Mouse (Mus musculus) spleen, embryonic (tissue): ENCODE measurements at regions not wholly inside any gene's neighbourhood (a gene's known extent, or its start where the extent isn't known, plus 50 kb on each side); places are given as distances from the start of the nearest gene placed in this dataset.

Experiments
- CTCF ChIA-PET: fragments of 350-600 bp; sonication (Branson Sonifier 250); formaldehyde crosslinking; loops from one replicate; lab custom pipeline; 2022; lab: Charles Lee

DNA sequence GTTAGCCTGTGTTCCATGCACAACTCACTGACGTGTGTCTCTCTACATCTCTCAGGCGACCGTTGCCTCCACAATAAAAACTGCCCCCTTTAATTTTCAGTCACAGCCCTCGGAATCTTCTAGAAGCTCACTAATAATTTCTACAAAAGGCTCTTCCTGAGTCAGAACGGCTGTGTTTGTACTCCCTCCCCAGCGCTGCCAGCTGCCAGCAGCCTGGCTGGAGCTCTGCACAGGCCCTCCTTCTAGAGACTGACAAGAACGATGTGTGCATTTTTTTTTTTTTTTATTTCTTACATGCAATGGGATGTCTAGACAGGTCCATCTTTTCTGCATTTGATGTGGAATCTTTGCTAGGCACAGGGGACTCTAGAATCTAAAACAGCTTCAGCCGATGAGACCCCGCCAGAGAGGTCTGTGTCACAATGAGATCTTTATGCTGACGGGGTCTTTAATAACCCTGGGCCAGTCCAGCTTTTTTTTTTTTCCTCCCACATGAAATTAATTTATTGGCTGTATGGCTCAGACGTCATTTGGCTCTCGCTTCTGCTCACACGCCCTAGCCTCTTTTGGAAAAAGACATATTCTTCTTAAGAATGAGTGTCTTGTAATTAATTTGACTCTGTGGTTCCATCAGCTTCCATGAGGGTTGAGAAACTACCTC is 185.8 kb upstream of the Zfp507 start:
- CTCF ChIA-PET = no interaction called here

- CTCF ChIA-PET = no interaction called here
Measured at GRCm38 (mm10) chr7:35977986-35978385, 175.2 kb upstream of the Zfp507 start.

DNA sequence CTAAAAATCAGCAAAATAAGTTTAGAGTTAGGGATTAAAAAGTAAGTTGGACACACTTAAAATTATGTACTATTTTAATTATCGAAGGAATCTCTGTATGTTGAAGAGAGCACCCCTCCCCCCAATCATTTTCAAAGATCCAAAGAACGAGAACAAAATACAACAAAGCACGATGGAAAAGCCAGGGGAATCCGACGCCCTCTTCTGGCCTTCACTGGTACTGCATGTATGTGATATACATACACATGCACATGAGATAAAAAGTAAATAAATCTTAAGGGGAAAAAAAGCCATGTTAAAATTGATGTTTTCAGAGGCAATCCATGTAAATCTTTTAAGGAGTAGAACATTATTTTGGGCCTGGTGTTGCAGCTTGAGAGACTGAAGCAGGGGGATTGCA is 155.9 kb upstream of the Zfp507 start:
- CTCF ChIA-PET = no interaction called here

DNA sequence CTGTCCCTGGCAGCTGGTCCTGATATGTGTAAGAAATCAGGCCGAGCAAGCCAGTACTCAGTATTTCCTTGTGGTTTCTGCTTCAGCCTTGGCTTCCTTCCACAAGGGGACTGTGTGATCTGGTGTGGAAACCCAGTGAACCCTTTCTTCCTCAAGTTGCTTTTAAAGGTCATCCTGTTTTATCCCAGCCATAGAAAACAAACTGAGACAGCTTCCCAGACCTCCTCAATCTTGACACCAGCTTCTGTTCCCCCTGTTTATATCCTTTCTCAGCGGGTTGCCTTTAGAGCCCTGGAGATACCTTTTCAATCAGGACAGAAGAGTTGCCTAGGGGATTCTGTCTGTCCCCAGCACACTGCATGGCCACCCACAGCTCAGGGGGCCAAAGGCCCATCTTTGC is 155.2 kb upstream of the Zfp507 start:
- CTCF ChIA-PET = no interaction called here

- CTCF ChIA-PET = no interaction called here
Measured at GRCm38 (mm10) chr7:35948794-35949193, 146.0 kb upstream of the Zfp507 start.

DNA sequence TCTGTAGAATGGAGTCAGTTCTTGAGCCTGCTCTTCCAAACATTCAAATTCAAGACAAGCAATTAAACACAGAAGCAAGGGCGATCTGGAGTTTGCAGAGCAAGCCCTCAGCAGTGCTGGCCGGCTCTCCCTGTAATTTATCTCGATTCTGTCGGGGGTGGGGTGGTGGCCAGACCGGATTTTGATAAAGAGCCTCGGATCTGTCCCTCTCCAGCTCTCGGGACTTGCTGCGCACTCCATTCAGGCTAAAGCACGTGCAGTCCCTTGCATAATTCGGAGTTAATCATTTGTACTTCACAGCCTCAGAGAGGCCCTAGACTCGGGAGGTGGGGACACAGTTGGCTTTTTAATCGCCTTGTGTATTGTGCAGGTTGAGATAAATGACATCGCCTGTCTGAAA is 145.6 kb upstream of the Zfp507 start:
- CTCF ChIA-PET = no interaction called here

GRCm38 (mm10) chr7:35941086-35941485 is 138.3 kb upstream of the Zfp507 start:
- CTCF ChIA-PET = no interaction called here

DNA sequence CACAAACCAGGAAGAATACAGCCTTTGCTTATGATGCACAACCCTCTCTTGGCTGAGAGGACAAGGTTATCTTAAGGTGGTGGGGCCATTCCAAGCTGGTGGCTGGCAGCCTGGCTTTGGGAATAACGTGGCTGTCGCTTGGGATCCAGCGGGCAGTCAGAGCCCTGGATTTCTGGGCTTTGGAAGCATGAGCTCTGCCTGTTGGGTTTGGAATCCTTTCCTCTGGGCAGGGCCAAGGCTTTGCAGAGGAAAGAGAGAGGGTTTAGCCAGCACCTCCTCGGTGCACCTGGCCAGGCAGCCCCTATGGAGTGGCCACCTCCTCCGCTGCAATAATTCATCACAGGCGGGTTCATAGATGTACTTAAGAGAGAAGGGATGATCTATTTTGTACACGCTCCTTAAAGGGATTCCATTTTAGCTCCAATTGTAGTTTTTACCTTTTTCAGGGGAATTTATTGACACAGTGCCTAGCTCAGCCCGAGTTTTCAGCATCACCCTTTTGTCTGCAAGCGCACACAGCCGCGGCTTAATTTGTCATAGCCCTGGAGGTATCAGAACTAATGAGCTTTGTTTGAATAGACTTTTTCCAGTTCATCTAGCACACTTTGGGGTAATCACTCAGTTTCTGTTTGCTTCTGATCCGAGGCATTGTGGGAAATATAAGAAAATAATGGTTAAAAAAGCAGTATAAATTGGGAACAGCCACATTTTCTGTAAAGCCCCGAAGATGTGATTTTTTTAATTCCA is 135.5 kb upstream of the Zfp507 start:
- CTCF ChIA-PET = no interaction called here

GRCm38 (mm10) chr7:35926749-35927148 is 123.9 kb upstream of the Zfp507 start:
- CTCF ChIA-PET = no interaction called here

DNA sequence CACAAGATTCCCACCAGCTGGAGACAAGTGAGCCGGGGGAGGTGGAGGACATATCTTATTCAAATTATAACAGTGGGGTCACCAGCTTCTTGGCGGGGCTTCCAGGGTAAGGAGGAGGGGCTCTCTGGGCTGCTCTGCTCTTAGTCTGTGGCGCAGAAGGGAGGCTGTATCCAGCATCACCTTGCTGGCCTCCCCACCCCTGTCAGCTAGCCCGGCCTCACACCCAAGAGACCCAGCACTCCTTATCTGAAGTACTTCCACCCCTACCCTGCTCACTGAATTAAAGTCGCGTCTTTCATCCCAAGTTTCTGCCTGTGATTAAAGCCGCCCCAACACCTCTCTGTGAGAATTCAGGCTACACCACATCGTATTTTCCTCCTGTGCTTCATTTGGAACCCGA is 119.8 kb upstream of the Zfp507 start:
- CTCF ChIA-PET = no interaction called here

DNA sequence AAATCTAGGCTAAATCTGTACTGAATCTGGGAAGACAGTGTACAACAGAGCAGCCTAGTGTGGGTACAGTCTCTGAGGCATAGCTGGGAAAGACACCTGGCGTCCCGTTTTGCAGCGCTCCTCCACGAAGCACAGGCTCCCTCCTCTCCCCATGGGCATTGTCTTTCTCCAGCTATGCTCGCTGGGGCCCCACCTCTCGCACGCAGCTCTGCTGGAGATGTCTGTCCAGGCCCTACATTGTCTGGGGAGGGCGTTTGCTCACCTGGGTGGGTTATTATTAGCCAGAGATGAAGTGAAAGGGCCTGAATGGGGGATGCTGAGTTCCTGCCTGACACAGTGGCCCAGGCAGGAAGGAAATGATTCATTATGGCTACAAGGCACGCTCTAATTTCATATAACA is 118.1 kb upstream of the Zfp507 start:
- CTCF ChIA-PET = no interaction called here

- CTCF ChIA-PET = no interaction called here
Measured at GRCm38 (mm10) chr7:35920194-35920609, 117.4 kb upstream of the Zfp507 start.

DNA sequence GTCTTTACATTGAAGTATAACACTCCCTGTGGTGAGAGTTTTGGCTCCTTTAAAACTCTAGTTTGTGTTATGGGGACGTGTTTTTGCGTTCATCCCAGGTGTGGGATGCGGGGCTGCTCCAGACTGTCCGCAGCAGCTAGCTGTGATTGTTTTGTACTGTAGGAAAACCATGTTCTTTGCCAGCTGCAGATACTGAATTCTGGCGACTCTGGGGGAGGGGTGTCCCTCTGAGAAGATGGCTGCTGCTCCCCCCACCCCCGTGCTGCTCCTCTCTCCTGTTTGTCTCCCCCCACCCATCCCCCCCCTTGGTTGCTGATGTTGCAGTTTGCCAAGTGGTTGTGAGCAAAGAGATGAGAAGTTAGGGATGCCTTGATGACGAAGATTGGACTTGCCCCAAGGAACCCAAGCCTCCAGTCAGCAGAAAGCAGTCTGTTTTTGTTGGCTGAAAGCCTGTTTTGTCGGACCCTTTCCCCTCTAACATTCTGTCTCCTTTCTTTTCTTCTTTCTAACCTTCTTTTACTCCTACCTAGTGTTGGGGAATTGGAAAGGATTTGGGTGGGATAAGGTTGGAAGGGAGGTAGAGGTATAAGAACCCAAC is 107.4 kb upstream of the Zfp507 start:
- CTCF ChIA-PET = no interaction called here

DNA sequence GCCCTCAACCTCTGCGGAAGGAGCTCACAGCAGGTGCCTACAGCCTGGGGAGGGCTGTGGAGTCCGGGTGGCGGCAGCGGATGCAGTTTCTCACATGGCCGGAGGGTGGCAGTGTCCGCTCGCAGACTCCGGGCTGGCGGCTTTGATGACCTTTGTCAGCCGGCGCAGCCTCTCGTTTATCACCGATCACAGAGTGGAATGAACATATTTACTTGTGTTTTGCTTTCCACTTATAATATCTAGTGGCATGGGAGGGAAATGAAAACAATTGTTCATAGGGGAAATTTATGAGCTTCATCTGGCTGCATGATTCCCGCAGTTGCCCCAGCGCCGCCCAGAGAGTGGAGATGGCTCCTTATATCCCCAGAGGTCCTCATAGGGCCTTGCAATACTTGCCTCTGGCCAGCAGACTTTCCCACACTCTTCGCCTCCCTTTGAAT is 99.2 kb upstream of the Zfp507 start:
- CTCF ChIA-PET = no interaction called here

DNA sequence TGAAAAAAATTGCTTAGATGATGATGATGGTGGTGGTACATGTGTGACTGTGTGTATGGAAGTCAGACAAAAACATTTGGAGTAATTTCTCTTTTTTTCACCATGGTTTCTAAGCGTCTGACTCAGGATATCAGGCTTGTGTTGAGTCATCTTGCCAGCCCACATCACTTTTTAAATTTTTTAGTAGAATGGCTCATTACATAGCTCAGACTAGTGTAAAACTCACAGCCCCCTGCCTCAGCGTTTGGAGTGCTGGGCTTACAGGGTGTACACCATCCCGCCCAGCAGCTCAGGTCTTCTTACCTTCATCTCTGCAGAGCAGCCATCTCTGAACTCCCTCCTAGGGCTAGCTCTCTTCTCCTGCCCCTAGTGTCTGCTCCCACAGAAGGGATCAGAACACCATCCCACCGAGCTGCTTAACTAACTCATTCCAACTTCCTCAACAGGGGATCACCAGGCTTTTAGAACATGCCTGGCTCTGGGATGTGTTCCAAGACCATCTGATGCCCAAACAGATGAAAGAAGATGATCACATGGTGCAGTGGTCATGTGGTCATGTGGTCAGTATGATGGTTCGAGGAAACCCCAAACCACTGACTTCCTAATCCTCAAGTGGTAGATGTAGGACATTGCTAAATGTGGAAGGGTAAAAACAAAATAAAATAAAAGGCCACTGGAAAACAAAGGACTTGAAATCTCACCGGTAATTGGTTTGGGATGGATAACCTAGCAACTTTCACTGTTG is 96.1 kb upstream of the Zfp507 start:
- CTCF ChIA-PET = no interaction called here

DNA sequence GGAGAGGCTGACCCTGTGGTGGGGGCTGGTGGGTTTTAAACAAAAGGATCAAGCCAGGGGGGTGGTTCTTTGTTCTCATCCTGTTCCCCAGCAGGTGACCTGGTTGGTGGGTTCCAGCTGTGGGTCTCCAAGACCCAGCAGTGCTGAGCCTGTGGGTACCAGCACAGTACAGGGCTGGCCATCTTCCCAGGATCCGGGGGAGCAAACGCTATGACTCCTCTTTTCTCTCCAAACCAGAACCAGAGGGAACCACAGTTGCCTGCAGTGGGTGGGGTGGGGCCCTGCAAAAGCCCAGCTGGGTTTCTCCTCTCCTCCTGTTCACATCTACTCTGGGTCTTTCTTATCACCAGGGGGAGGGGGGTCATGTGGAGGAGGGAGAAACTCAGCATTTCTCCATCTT is 90.5 kb upstream of the Zfp507 start:
- CTCF ChIA-PET = no interaction called here

GRCm38 (mm10) chr7:35886051-35886450 is 83.2 kb upstream of the Zfp507 start:
- CTCF ChIA-PET = interaction anchor here (1.1 kb wide), 1 partner anchor 20 kb away, joined by 3 read pairs; no protein-coding TSS in a partner anchor

GRCm38 (mm10) chr7:35879755-35880304 is 77.0 kb upstream of the Zfp507 start:
- CTCF ChIA-PET = no interaction called here

DNA sequence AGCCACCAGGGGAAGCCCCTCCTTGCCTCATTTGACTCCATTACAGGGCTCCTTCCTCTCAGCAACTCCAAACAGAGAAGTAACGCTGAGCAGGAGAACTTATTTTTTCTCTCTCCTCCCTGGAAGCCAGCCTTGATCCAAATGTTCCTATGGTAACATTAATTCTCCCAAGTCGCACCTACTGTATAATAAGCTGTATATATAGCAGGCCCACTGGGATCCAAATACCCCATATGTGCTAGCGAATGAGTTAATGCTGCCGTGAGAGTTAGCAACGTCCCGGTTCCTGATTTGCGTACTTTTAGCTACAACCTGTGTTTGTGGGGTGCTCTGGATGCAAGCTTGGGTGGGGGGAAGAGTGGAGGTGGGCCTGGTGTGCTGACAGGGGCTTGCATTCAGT is 75.4 kb upstream of the Zfp507 start:
- CTCF ChIA-PET = no interaction called here

- CTCF ChIA-PET = no interaction called here
Measured at GRCm38 (mm10) chr7:35861049-35861448, 58.2 kb upstream of the Zfp507 start.

GRCm38 (mm10) chr7:35859601-35860000 is 56.8 kb upstream of the Zfp507 start:
- CTCF ChIA-PET = no interaction called here

- CTCF ChIA-PET = no interaction called here
Measured at GRCm38 (mm10) chr7:35857693-35858092, 54.9 kb upstream of the Zfp507 start.
